Mouse (Mus musculus) ES-Bruce4 (cell line): Measurements from ENCODE around the gene Ang5. TPM values are rescaled to one million over a fixed set of nuclear protein-coding genes. Genes with fewer than 3 reads are reported as not detected.
A peak's percentile ranks its signal among the peaks of the same experiment; 100 is the strongest.
"Not testable (repeated sequence)": the region's sequence is repeated elsewhere in the genome, so short reads cannot be mapped to it uniquely, and the experiment has no call there.

ENCODE experiments used
- H3K27ac ChIP-seq: 2 replicates; pipeline ENCODE4 v1.5.1; 2012; ENCODE audit warnings: low read length, inconsistent platforms; ENCODE audit not compliant: insufficient read depth
- H3K27me3 ChIP-seq: 2 replicates; pipeline ENCODE4 v1.6.1; 2012; ENCODE audit warnings: mild to moderate bottlenecking, low read length, inconsistent platforms; ENCODE audit not compliant: control insufficient read depth, poor library complexity, insufficient read depth, severe bottlenecking
- H3K36me3 ChIP-seq: 2 replicates; pipeline ENCODE4 v1.6.1; 2012; ENCODE audit warnings: inconsistent platforms, mild to moderate bottlenecking, low read length, moderate library complexity; ENCODE audit not compliant: control insufficient read depth, poor library complexity, insufficient read depth, severe bottlenecking
- H3K4me1 ChIP-seq: one replicate; pipeline ENCODE4 v1.8.1; 2011; ENCODE audit warnings: low read length; ENCODE audit not compliant: control insufficient read depth, insufficient read depth
- H3K4me3 ChIP-seq: 2 replicates; pipeline ENCODE4 v1.5.1; 2011; ENCODE audit warnings: low read depth, mild to moderate bottlenecking, low read length
- H3K9ac ChIP-seq: 2 replicates; pipeline ENCODE4 v1.6.1; 2012; ENCODE audit warnings: low read depth, mild to moderate bottlenecking, inconsistent platforms; ENCODE audit not compliant: poor library complexity, severe bottlenecking
- H3K9me3 ChIP-seq: replicated peaks from 2 replicates; pipeline ENCODE4 v1.6.1; 2012; ENCODE audit warnings: mild to moderate bottlenecking, low read length, inconsistent platforms; ENCODE audit not compliant: control insufficient read depth, poor library complexity, insufficient read depth, severe bottlenecking
- CTCF ChIP-seq: IDR thresholded peaks from one replicate; pipeline ENCODE4 v1.8.1; 2011; ENCODE audit warnings: low read depth, low read length
- polyA plus RNA-seq: library from polyadenylated mRNA; stranded (reverse); fragments of >200 nt; gene quantifications from 2 replicates; pipeline ENCODE4 v1.2.4, GENCODE M21; 2011; ENCODE audit warnings: low read depth; ENCODE audit not compliant: missing spikeins, insufficient read depth, insufficient read length

Gene Ang5
- not detected in 2 replicates for polyA plus RNA-seq

DNA sequence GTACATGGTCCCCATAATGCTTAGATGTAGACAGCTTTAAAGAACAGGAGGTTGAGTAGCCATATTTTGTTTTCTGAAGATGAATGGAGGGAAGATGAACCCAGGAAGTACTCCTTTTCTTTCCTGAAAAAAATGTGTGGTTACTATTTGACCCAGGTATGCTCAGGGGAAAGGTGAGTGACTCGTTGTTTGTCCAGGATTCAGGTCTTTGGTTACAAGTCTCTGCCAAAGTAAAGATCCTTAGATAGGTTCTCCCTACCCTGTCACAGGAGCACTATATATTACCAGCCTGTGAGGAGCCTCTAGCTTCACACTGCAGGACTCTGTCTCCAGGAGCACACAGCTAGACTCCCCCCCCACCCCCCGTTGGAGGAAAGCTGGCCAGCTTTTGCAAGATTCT, at the start of gene Ang5:
TSS of gene Ang5 (plus strand) at position 301 of the 400 bp plus-strand sequence.
- H3K9me3 ChIP-seq, H3K4me3 ChIP-seq, H3K36me3 ChIP-seq, H3K9ac ChIP-seq, H3K27ac ChIP-seq, H3K4me1 ChIP-seq, H3K27me3 ChIP-seq: not testable (repeated sequence)

DNA sequence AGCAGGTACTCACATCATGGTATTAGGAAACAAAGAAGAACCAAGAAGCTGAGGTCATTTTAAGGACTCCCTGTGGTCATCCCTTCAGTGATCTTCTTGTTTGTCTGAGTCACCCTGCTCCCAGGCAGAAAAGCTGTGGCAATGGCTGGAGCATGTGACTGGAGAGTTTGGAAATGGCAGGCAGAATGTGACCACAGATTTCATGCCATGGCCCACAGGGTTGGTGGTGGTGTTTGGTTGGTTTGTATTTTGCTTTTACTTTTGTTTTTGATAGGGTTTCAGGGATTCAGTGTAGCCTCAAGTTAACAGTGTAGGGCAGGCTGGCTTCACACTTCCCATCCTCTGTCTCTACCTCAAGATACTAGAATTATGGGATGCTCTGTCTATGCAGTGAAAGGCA, 38.7 kb upstream of the Ang5 start:
- not testable (repeated sequence) for H3K36me3 ChIP-seq, H3K4me3 ChIP-seq, H3K9me3 ChIP-seq, H3K4me1 ChIP-seq, H3K9ac ChIP-seq, H3K27ac ChIP-seq, H3K27me3 ChIP-seq

DNA sequence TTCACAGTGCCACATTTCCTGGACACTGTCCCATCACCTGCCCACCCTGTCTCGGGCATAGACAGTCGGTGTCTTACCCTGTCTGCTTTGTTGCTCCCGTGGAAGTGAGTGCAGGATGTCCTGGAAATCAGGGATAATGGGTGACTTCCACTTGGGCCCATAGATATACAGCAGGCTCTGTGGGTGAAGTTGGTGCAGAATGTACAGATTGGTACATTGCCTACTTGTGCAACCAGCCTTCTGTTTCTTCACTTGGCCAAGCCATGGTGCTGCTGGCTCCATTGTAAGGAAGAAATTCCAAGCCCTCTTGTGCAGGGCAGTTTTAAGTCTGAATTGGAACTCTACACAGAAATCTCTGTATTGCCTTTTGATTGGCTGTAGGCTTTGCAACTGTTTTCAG, 33.4 kb upstream of the Ang5 start, which contains the start of gene Ear10:
TSS of gene Ear10 (minus strand) at position 101 of the 400 bp plus-strand sequence.
- H3K4me1 ChIP-seq, H3K4me3 ChIP-seq, H3K9ac ChIP-seq, H3K27ac ChIP-seq, H3K9me3 ChIP-seq, H3K27me3 ChIP-seq, H3K36me3 ChIP-seq: not testable (repeated sequence)

DNA sequence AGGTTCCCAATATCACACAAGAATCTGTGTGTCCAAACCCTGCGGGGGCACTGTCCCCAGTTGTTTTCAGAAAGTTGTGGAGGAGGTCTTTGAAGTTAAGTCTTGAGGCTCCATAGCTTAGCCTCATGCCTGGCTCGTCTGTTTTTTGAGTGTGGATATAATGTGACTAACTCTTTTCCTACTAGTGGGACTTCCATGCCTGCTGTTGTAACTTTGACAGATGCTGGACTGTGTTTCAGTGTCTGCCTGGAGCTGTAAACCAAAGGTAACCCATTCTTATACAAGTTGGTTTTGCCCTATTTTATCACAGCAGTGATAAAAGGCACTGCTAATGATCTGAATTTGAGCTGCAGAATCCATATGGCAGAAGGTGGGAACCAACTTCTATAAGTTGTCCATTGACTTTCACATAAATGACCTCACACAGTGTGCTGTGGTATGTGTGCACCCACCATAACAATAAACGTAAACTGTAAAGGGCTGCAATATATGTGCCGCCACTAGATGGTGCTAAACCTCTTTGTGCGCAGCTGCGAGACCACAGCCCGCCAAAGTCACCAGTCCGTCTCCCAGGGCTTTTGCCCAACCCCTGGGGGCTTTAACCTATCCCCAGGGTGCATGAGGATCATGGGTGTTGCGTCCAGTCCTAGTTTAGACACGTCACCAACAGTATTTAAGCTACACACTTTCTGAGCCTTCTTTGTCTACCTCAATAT, 32.0 kb upstream of the Ang5 start, which contains the start of gene Gm8113:
TSS of gene Gm8113 (plus strand) at position 703 of the 716 bp plus-strand sequence.
- Histone ChIP-seq H3K4me3 (peak within 1 kb of the TSS; percentile 96), H3K9ac (peak within 1 kb of the TSS; percentile 56)
- not testable (repeated sequence) for H3K9me3 ChIP-seq, H3K27ac ChIP-seq, H3K36me3 ChIP-seq, H3K27me3 ChIP-seq, H3K4me1 ChIP-seq
- TF ChIP-seq CTCF, result peak; percentile 52

DNA sequence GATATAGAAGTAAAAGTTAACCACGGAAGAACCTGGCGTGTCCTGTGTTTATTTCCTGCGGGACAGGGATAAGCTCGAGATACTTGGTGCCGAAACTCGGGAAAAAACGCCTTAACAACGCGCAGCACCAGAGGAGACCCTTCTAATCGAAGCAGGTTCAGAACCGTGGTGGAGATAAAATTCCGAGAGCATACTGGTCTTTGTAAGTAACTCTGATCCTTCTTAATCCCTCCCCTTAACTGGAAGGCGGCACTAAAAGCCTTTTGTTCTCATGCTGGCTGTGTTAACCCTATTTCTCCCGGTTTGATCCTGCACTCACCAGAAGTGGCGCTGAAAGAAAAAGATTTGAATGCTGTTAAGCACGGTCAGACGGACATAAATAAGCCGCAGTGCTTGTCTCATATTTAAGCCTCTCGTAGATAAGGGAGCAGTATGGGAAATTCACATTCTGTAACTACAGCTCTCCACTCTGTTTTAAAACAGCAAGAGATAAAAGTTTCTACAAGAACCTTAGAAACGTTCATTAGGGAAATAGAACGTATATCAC, 31.4 kb upstream of the Ang5 start:
- H3K27me3 ChIP-seq, H3K9me3 ChIP-seq, H3K27ac ChIP-seq, H3K4me1 ChIP-seq, H3K36me3 ChIP-seq: not testable (repeated sequence)
- peak overlapping the region; percentile 56 for H3K9ac ChIP-seq
- peak overlapping the region; percentile 96 for H3K4me3 ChIP-seq

DNA sequence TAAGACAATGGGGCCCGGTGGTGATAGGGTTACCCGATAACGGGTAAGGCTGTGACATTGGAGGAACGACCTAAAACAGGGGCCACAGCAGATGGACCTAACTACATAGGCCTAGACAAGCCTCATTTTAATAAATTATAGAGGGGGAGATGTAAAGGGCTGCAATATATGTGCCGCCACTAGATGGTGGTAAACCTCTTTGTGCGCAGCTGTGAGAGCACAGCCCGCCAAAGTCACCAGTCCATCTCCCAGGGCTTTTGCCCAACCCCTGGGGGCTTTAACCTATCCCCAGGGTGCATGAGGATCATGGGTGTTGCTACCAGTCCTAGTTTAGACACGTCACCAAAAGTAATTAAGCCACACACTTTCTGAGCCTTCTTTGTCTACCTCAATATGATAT, 23.9 kb upstream of the Ang5 start:
- H3K9ac ChIP-seq, H3K27me3 ChIP-seq, H3K9me3 ChIP-seq, H3K4me3 ChIP-seq, H3K27ac ChIP-seq, H3K36me3 ChIP-seq, H3K4me1 ChIP-seq: not testable (repeated sequence)
- TF ChIP-seq CTCF, result peak; percentile 33

DNA sequence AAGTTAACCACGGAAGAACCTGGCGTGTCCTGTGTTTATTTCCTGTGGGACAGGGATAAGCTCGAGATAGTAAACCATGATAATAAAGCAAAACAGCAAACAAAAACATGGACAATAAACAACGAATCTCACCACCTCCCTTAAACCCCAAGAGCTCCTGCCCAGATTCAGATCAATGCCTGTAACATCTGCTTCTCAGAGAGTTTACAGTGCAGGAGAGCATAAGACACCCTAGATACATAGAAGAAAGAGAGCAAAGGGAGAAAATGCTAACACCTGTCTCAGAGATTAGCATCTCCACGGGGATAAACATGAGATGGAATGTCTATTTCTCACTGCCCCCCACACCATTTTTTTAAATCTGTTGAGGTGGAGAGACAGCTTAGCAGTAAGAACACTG, 23.5 kb upstream of the Ang5 start:
- H3K4me1 ChIP-seq, result not testable (repeated sequence)

DNA sequence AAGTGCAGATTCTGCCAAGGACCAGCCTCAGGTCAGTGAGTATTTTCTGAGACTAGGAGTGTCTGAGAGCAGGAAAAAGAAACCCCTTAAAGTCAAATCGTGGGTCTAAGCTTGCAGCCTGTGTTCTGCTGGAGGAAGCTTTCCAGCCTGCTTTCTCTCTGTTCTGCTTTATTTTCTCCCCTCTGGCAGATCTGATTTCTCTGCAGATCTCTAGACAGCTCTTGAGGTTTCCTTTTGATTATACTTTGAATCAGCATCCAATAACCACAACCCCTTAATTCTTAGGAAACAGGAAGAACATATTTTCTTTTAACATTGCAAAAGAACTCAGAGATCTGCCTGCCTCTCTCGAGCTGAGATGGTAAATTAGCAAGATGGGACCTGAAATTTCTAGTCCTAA, 3.5 kb upstream of the Ang5 start:
- not testable (repeated sequence) for H3K36me3 ChIP-seq, H3K4me1 ChIP-seq, H3K9me3 ChIP-seq, H3K27me3 ChIP-seq, H3K4me3 ChIP-seq, H3K9ac ChIP-seq, H3K27ac ChIP-seq

More for the DNA sequence above, 23.5 kb upstream of the Ang5 start:
- H3K4me3 ChIP-seq, H3K9ac ChIP-seq, H3K27ac ChIP-seq, H3K27me3 ChIP-seq, H3K36me3 ChIP-seq, H3K9me3 ChIP-seq: not testable (repeated sequence)

DNA sequence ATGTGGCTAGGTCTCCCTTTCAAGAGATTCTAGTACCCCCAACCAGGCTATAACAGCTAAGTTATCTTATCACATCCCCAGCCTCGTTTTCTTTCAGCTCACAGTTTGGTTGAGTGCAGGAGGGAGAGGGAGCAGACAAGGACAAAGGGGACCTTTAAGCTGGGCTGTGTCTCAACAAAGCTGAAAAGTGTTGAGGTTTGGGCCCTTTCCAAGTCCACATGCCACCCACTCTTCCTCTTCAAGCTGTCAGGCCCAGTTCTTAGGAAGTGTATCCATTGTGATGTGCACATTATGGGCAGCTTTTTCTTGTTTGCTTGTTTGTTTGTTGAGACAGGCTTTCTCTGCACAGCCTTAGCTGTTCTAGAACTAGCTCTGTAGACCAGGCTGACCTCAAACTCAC, 1.8 kb upstream of the Ang5 start:
- H3K9ac ChIP-seq, H3K4me1 ChIP-seq, H3K4me3 ChIP-seq, H3K9me3 ChIP-seq, H3K27ac ChIP-seq, H3K36me3 ChIP-seq, H3K27me3 ChIP-seq: not testable (repeated sequence)
